Mouse (Mus musculus) gastrocnemius, adult 8-10 months (tissue): ENCODE data around the gene Cntnap5c. TPM values are rescaled to one million over a fixed set of nuclear protein-coding genes. Genes with fewer than 3 reads are reported as not detected.
"Not testable (repeated sequence)": the region's sequence is repeated elsewhere in the genome, so short reads cannot be mapped to it uniquely, and the experiment has no call there.

ENCODE experiments used
- DNase-seq, 2 experiments: peaks; one replicate each; pipeline ENCODE4 v3.0.0; 2022; ENCODE audit warnings: low spot score in 2 of 2
- total RNA-seq, 4 experiments: library from RNA; stranded (reverse); gene quantifications; 2 replicates each; pipeline ENCODE4 v1.2.4; 2022

The Cntnap5c gene
- not detected for total RNA-seq

GRCm38 (mm10) chr17:57768622-57769610, at the start of gene Cntnap5c:
Cntnap5c (plus strand) TSS chr17:57769570.
- no peak for DNase-seq

GRCm38 (mm10) chr17:57742119-57742518, 27.3 kb upstream of the Cntnap5c start, which contains the start of gene Gm21834:
Gm21834 (minus strand) TSS chr17:57742219.
- no peak for DNase-seq

GRCm38 (mm10) chr17:57758033-57758432, 11.3 kb upstream of the Cntnap5c start:
- no peak for DNase-seq

- DNase-seq: no peak
These were observed 2.1 kb upstream of the Cntnap5c start for GRCm38 (mm10) chr17:57767306-57767705.

DNA sequence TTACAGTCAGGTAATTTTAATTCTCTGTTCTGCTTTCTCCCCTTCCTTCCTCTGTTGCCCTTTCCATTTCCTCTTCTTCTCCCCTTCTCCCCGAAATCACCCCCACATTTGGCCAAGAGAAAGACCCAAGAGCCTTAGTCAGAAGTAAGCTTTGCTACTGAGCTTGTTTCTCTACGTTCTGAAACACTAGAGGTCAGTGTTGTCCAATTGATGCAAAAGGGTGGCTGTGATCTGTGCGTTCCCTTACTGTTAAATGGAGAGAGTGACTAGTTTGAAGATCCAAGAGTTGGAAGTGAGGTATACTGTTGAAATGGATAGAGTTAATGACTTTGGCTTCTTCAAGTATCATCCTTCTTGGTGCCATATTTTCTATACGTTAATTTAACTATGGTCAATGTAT, 1.5 kb downstream of the Cntnap5c start:
- no peak for DNase-seq

GRCm38 (mm10) chr17:57788161-57788799, 18.9 kb downstream of the Cntnap5c start:
- no peak for DNase-seq

GRCm38 (mm10) chr17:57795408-57795807, 26.0 kb downstream of the Cntnap5c start:
- no peak for DNase-seq

- DNase-seq: no peak
These were observed 27.4 kb downstream of the Cntnap5c start for GRCm38 (mm10) chr17:57796668-57797311.

DNA sequence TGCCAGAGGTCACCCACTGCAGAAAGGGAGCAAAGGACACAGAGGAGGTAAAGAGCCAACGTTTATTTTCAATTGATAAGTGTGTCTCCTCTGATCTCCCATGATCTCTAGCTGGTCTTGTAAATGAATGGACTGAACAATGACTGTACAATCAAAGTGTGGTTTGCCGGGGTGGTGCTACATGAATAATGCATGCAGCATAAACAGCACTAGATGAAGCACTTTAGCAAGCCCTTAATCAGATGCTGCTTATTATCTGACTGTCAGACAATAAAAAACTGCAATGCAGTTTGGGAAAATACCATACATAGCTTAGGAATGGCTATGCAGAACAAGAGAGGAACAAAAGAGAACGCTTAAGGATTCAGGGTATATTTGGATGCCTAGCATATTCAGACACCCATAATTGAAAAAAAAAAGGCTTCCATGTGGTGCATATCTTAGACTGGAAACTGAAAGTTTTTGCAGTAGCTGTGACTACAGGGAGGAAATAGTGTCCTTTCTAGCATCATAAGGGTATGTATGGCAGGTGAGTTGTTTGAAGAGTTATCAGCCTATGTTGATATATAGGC, 30.1 kb downstream of the Cntnap5c start:
- no peak for DNase-seq

- DNase-seq: no peak
These were observed 31.8 kb downstream of the Cntnap5c start for GRCm38 (mm10) chr17:57801180-57801579.

DNA sequence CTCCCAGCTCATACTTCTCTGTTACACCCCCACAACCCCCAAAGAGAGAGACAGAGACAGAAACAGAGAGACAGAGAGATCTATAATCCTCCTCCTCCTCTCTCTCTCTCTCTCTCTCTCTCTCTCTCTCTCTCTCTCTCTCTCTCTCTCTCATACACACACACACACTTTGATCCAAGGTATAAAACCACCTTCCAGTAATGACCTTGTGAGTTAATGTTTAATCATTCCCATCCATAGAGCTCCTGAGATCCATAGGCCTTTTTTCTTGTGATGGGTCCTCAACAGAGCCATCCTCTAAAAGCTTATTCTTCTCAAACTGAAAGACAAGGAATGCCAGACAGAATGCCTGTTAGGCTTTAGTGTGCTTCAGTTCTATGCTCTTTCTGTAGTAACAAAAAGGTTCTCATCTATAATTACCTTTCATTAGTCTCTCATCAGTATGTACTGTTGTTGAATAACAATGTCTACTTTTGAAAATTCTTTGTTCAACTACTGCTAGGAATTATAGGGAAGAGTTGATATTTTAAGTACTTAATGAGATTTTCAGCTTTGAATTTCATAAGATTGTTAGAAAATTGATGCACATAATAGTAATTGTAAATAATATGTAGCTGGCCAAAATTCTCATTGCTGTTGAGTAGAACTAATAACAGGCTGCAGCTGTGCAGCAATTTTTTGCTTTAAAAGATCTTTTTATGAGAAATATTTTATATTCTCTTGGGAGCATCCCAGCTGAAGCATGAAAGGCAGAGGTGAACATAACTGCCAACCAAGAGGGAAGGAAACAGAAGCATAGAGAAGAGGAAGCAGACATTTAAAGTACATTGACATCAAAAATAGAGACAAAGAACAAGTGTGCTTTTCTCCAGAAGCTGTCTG, 68.0 kb downstream of the Cntnap5c start:
- DNase-seq: no peak

GRCm38 (mm10) chr17:57855811-57856210, 86.4 kb downstream of the Cntnap5c start:
- not testable (repeated sequence) for DNase-seq

DNA sequence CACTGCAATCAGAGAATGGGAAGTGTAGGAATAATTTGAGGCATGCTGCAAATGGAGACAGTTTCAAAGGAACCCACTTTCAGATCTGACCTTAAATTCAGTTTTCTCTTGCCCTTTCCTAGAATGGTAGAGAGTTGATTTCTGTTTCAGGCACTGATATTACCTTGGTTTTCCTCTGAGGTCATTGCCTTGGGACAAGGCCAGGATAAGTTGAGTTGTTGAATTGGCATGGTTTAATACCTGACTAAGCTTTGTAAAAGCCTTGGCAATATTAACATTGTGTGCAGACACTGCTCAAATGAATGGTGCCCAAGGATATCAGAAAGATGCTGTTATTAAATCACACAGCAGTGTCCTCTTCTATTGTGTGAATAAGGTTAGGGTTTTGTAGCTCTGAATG, 96.6 kb downstream of the Cntnap5c start:
- DNase-seq: no peak

DNA sequence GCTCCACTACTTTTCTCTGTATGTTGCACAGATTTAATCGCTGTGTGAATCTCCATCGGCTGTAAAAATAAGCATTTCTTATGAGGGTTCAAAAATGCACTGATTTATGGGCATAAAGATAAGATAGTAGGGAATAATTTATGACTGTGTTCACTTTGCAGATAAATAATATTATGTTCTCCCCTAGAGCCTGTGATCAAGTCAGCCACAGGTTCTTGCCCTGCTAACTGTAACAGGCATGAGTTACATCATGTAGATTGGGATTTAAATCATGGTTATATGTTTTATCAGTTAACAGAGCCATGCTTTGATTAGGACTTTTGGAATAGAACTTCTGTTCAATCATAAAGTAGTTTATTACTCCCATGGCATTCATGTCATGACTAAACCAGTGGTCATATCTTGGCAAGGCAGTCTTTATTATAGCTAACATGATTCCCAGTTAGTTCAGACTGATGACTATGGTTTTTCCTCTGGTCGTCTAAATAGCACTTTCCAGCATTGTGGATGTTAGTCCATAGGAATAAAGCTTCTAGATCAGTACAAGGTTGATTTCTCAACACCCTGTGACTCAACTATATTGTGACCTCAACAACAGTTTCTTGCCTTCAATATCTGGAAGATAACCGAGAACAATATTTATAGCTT, 118.5 kb downstream of the Cntnap5c start:
- DNase-seq: no peak

DNA sequence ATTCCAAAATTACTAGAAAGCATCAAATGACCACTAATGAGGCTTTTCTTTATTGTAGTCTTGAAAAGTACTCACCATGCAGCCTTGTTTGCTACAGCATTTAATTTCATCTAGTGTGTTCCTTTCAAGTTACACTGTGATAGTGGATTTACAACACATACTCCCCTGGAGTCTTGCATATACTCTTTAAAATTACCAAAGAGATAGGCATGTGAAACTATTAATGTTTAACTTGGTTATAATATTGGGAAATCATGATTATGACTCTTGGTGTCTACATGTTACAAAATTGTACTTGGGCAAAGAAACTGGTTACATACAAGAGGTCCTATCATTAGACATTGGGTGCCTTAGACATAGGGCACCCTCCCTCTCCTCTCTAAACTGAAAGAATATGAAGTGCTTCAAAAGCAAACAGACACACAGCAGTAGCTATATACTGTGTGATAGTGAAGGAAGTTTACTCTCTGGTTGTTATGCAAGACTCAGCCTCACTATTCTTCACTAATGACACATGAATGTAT, 142.5 kb downstream of the Cntnap5c start:
- no peak for DNase-seq

- DNase-seq: no peak
These were observed 214.9 kb downstream of the Cntnap5c start for GRCm38 (mm10) chr17:57984230-57984629.

DNA sequence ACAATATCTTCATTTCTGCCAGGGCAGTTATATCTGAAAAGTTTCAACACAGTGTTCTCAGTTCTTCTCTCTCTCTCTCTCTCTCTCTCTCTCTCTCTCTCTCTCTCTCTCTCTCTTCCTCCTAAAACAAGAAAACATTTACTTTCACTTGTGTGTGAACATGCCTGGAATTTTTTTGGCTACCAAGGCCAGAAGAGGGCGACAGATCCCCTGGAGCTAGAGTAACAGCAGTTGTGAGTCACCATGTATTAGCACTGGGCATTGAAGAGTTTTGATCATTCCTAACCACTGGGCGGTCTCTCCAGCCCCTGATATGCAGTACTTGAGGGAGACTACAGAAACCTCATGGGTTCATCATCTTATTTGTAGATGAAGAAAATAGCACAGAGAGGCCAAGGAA, 219.1 kb downstream of the Cntnap5c start:
- no peak for DNase-seq

- DNase-seq: no peak
These were observed 227.1 kb downstream of the Cntnap5c start for GRCm38 (mm10) chr17:57996461-57996860.

- no peak for DNase-seq
These were observed 229.7 kb downstream of the Cntnap5c start for GRCm38 (mm10) chr17:57999080-57999479.

DNA sequence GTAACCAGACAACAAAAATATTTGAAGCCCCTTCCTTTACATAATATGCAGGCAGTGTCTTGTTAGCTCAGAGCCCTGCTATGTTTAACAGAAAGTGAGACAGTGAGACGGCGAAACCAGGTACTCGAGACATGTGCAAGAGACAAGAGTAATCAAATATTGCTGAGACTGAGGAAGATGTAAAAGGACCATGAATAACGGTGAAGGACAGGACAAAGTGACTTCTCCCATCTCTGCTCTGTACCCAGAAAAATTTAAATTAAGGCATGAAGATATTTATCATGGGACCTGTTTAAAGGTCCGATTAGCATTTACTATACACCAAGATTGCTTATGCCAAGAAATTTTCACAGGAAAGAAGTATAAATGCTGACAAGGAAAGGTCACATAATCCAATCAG, 233.5 kb downstream of the Cntnap5c start:
- DNase-seq: no peak
